Mouse (Mus musculus) spleen, postnatal 0 days (tissue): Measurements from ENCODE around the gene Bud31. TPM values are rescaled to one million over a fixed set of nuclear protein-coding genes. Genes with fewer than 3 reads are reported as not detected.

Source experiments
- polyA plus RNA-seq: library from polyadenylated mRNA; unstranded; fragments of >200 nt; fragmentation: Nextera tagmentation; extraction: Ambion mirVana; gene quantifications from 2 replicates; pipeline ENCODE4 v1.2.1, GENCODE M21; 2015

The Bud31 gene
- polyA plus RNA-seq, result 146 and 156 TPM in 2 replicates

DNA sequence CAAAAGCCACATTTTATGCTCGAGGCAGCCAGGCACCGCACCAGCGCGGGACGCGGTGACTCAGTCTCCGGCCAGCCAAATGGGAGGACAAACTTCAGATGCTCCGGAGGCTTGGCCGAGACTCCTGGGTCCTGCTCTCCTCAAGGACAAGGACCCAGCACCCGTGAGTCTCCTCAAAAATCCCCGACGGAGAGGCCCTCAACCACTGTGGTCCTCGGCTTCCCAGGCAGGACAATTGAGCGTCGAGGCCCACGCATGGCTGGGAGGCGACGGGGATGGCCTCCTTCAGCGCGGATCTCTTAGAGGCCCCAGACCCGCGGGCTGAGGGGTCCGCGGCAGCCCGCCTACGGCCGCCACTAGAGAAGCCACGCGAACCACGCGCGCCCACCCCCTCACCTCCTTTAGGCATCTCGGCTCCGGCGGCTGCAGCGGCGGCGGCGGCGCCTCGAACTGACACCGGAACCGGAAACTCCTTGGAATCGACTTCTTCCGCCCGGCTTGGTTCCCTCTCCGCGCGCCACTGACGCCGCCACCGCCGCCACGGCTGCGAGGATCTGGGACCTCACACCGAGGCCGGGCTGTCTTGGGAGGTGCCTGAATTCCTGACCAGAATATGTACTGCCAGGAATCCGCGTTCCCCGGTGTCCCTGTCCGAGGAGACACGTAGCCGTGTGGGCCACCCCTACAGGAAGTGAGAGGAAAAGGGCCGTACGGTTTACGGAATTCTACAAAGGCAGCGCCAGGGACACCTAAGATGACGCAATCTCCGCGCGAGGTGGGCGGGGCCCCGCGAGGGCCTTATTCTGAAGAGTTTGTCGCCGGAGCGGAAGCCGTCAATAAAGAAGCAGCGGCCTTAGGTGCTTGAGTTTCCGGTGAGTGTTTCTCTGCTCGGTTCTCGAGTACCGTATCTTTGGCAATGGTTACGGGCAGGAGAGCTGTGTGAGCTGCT is at the start of gene Bud31, which contains the start of gene Pdap1:
TSS of gene Bud31 (plus strand) at position 792 of the 949 bp plus-strand sequence.
TSS of gene Pdap1 (minus strand) at position 668 of the 949 bp plus-strand sequence.

DNA sequence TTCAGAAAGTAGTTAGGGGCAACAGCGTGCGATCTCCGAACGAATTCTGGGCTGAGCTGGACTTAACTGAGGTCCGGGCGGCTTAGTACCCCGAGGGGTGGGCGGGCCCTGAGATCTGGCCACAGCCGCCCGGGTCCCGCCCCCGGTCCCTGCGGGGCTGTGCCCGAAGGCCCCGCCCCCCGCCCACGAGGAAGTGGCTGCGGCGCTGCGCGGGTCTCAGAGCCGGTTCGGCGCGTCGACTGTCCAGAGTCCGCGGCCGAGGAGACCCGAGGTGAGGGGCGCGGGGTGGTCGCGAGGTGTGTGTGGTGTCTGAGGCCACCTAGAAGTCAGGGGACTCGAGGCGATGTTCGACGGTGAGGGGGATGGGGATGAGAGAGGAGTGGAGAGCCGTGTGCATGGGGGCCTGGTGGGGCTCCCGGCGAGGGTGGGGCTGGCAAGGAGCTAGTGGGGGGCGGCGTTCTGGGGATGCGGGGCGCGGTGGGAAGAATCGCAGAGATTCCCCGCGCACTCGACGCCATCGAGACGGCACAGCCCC is 26.0 kb upstream of the Bud31 start, which contains the start of gene Arpc1b:
TSS of gene Arpc1b (plus strand) at position 145 of the 535 bp plus-strand sequence.

DNA sequence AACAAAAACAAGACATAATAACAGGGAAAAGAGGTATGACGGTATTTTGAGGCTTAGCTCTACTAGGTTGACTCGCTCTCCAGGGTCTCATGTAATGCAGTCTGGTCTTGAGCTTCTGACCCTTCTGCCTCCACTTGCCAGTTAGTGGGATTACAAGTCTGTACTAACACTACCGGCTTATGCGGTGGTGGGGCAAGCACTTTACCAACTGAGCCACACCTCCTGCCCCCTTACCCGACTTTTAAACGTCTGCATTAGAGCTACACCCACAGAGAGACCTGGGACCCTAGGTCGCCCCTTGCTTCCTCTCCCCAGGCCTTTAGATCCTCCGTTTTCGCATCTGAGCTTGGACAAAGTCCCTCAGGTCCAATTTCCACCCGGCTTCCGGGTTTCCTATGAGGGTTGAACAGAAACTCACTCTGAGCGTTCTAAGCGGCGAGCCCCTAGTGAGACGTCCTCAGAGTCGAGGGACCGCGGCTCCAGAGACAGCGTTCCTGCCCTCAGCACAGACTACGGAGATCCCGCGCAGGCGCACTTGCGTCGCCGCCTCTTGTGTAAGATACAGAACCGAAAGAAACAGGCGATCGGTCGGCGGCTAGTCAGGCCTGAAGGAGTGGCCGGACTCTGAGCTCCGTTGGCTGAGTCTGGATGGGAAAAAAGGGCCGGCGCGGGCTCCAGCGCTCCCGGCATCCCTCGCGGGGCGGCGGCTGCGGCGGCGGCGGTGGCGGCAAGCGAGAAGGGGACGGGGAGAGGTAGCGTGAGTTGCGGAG is 26.6 kb downstream of the Bud31 start, which contains the start of the genes Ptcd1 and Cpsf4:
TSS of gene Ptcd1 (minus strand) at position 573 of the 770 bp plus-strand sequence.
TSS of gene Cpsf4 (plus strand) at position 678 of the 770 bp plus-strand sequence.

DNA sequence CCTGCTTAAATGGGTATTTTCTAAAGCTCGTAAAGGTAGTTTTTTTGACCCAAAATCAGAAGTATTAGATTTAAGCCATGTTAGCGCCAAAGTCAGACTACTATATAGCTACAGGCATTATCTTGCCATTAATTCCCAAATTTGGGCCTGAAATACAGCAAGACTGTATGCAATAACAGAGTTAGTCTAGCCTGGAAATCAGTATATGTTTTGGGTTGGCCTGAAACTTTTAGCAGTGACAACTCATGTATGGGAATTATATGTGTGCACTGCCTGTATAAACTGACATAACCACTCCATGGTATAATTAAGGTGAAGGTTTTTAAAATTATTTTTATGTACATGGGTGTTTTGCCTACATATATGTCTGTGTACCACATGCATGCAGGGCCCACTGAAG is 51.8 kb downstream of the Bud31 start, which contains the start of gene Atp5j2:
TSS of gene Atp5j2 (minus strand) at position 101 of the 400 bp plus-strand sequence.

Other genes starting within 250 kb of the Bud31 start
- gene Smurf1, start 174.5 kb upstream of the Bud31 start, polyA plus RNA-seq, result 4.6 and 5.1 TPM in 2 replicates
- gene Gm4871, start 107.6 kb upstream of the Bud31 start, polyA plus RNA-seq, result not detected in 2 replicates
- gene 1700018F24Rik, start 97.4 kb upstream of the Bud31 start, polyA plus RNA-seq, result not detected in 2 replicates
- 79.3 and 80.8 TPM in 2 replicates for gene Arpc1a, start 56.5 kb upstream of the Bud31 start, polyA plus RNA-seq
- not detected in 2 replicates for gene Kpna7, start 56.3 kb upstream of the Bud31 start, polyA plus RNA-seq
- 274 and 374 TPM in 2 replicates for gene Arpc1b, start 26.1 kb upstream of the Bud31 start, polyA plus RNA-seq
- 69.3 and 76.8 TPM in 2 replicates for gene Pdap1, start 124 bp upstream of the Bud31 start, polyA plus RNA-seq
- 7.5 and 8.8 TPM in 2 replicates for gene Ptcd1, start 26.7 kb downstream of the Bud31 start, polyA plus RNA-seq
- 33.3 and 37.0 TPM in 2 replicates for gene Cpsf4, start 26.9 kb downstream of the Bud31 start, polyA plus RNA-seq
- gene Atp5j2, start 51.7 kb downstream of the Bud31 start, polyA plus RNA-seq, result 350 and 356 TPM in 2 replicates
- gene Zkscan14, start 61.5 kb downstream of the Bud31 start, polyA plus RNA-seq, result 8.8 and 8.9 TPM in 2 replicates
- gene Zkscan5, start 64.2 kb downstream of the Bud31 start, polyA plus RNA-seq, result 3.9 and 4.1 TPM in 2 replicates
- 18.8 and 19.9 TPM in 2 replicates for gene Zfp655, start 91.4 kb downstream of the Bud31 start, polyA plus RNA-seq
- gene Zscan25, start 140.1 kb downstream of the Bud31 start, polyA plus RNA-seq, result 0.30 and 0.46 TPM in 2 replicates
- gene Cyp3a57, start 204.9 kb downstream of the Bud31 start, polyA plus RNA-seq, result not detected in 2 replicates